Mouse (Mus musculus): ENCODE measurements around the gene Fam189a2. TPM values are rescaled to one million over a fixed set of nuclear protein-coding genes. Genes with fewer than 3 reads are reported as not detected.

Fam189a2 gene
- polyA plus RNA-seq, 1 experiment from 2014 or later = 6.0 TPM

GRCm38 (mm10) chr19:24032654-24033236, 1.9 kb upstream of the Fam189a2 start:
- no peak overlapping the region for H3K9ac ChIP-seq (ENCODE audit: low read length)
- H3K36me3 ChIP-seq (ENCODE audit: control insufficient read depth, insufficient read depth) = peaks cover 3% of the 10 kb centered on the region
- peaks cover 17% of the 10 kb centered on the region for H3K4me1 ChIP-seq (ENCODE audit: control insufficient read depth, insufficient read depth, low read length)
- ATAC-seq (replicated peaks; ENCODE audit: extremely low read depth, insufficient read depth, low FRiP score) = no peak
- H3K27me3 ChIP-seq (ENCODE audit: control insufficient read depth, insufficient read depth, low read length) = no peaks in the 10 kb centered on the region
- no peak overlapping the region for H3K27ac ChIP-seq (ENCODE audit: low read length)
- H3K4me3 ChIP-seq (ENCODE audit: low read length) = no peak overlapping the region
- 54% methylated on average over 5 of the region's 5 CpGs for WGBS
- H3K4me2 ChIP-seq (ENCODE audit: low read depth, low read length) = no peak overlapping the region
- H3K9me3 ChIP-seq (replicated peaks; ENCODE audit: control insufficient read depth, low read length) = 0 out of 2 replicates have a peak, but pooled peaks cover 2% of the 10 kb centered on the region

GRCm38 (mm10) chr19:24030511-24030870, 328 bp downstream of the Fam189a2 start:
- ATAC-seq (replicated peaks; ENCODE audit: extremely low read depth, insufficient read depth, low FRiP score) = peak; percentile 64
- peak overlapping the region; percentile 92 for H3K27ac ChIP-seq (ENCODE audit: low read length)
- no peaks in the 10 kb centered on the region for H3K27me3 ChIP-seq (ENCODE audit: control insufficient read depth, insufficient read depth, low read length)
- under 1% methylated on average over 33 of the region's 49 CpGs for WGBS
- H3K36me3 ChIP-seq (ENCODE audit: control insufficient read depth, insufficient read depth) = no peaks in the 10 kb centered on the region
- H3K4me2 ChIP-seq (ENCODE audit: low read depth, low read length) = peak overlapping the region; percentile 82
- peak overlapping the region; percentile 83 for H3K9ac ChIP-seq (ENCODE audit: low read length)
- H3K9me3 ChIP-seq (replicated peaks; ENCODE audit: control insufficient read depth, low read length) = no peaks in the 10 kb centered on the region
- H3K4me1 ChIP-seq (ENCODE audit: control insufficient read depth, insufficient read depth, low read length) = peaks cover 17% of the 10 kb centered on the region
- peak overlapping the region; percentile 66 for H3K4me3 ChIP-seq (ENCODE audit: low read length)

GRCm38 (mm10) chr19:24029616-24030510, 956 bp downstream of the Fam189a2 start:
- H3K36me3 ChIP-seq (ENCODE audit: control insufficient read depth, insufficient read depth) = no peaks in the 10 kb centered on the region
- peak overlapping the region; percentile 66 for H3K4me3 ChIP-seq (ENCODE audit: low read length)
- peaks cover 23% of the 10 kb centered on the region for H3K4me1 ChIP-seq (ENCODE audit: control insufficient read depth, insufficient read depth, low read length)

GRCm38 (mm10) chr19:24025876-24026275, 4.9 kb downstream of the Fam189a2 start:
- Histone ChIP-seq H3K36me3 (ENCODE audit: control insufficient read depth, insufficient read depth) (0 out of 2 replicates have a peak, but pooled peaks cover 2% of the 10 kb centered on the region), H3K27ac (ENCODE audit: low read length) (no peak overlapping the region), H3K9me3 (replicated peaks; ENCODE audit: control insufficient read depth, low read length) (no peaks in the 10 kb centered on the region), H3K9ac (ENCODE audit: low read length) (no peak overlapping the region), H3K4me3 (ENCODE audit: low read length) (no peak overlapping the region), H3K4me1 (ENCODE audit: control insufficient read depth, insufficient read depth, low read length) (peaks cover 40% of the 10 kb centered on the region), H3K27me3 (ENCODE audit: control insufficient read depth, insufficient read depth, low read length) (no peaks in the 10 kb centered on the region), H3K4me2 (ENCODE audit: low read depth, low read length) (no peak overlapping the region)
- no peak for ATAC-seq (replicated peaks; ENCODE audit: extremely low read depth, insufficient read depth, low FRiP score)
- 75% methylated on average over 5 of the region's 5 CpGs for WGBS

More at GRCm38 (mm10) chr19:24029616-24030510, 956 bp downstream of the Fam189a2 start:
- H3K27me3 ChIP-seq (ENCODE audit: control insufficient read depth, insufficient read depth, low read length) = no peaks in the 10 kb centered on the region
- whole genome bisulfite sequencing = 10% methylated on average over 20 of the region's 20 CpGs
- peak overlapping the region; percentile 92 for H3K27ac ChIP-seq (ENCODE audit: low read length)
- ATAC-seq (replicated peaks; ENCODE audit: extremely low read depth, insufficient read depth, low FRiP score) = no peak
- no peaks in the 10 kb centered on the region for H3K9me3 ChIP-seq (replicated peaks; ENCODE audit: control insufficient read depth, low read length)
- peak overlapping the region; percentile 83 for H3K9ac ChIP-seq (ENCODE audit: low read length)
- H3K4me2 ChIP-seq (ENCODE audit: low read depth, low read length) = peak overlapping the region; percentile 82

- H3K4me2 ChIP-seq (ENCODE audit: low read depth, low read length) = no peak overlapping the region
- peak; percentile 77 for ATAC-seq (replicated peaks; ENCODE audit: extremely low read depth, insufficient read depth, low FRiP score)
- no peaks in the 10 kb centered on the region for H3K9me3 ChIP-seq (replicated peaks; ENCODE audit: control insufficient read depth, low read length)
- H3K4me3 ChIP-seq (ENCODE audit: low read length) = no peak overlapping the region
- H3K36me3 ChIP-seq (ENCODE audit: control insufficient read depth, insufficient read depth) = 0 out of 2 replicates have a peak, but pooled peaks cover 2% of the 10 kb centered on the region
- H3K27ac ChIP-seq (ENCODE audit: low read length) = peak overlapping the region; percentile 89
- H3K4me1 ChIP-seq (ENCODE audit: control insufficient read depth, insufficient read depth, low read length) = peaks cover 40% of the 10 kb centered on the region
- WGBS = 47% methylated on average over 1 of the region's 1 CpGs
- 0 out of 2 replicates have a peak overlapping the region, but pooled peaks have one; percentile 28 for H3K9ac ChIP-seq (ENCODE audit: low read length)
- no peaks in the 10 kb centered on the region for H3K27me3 ChIP-seq (ENCODE audit: control insufficient read depth, insufficient read depth, low read length)
These were observed 6.2 kb downstream of the Fam189a2 start for GRCm38 (mm10) chr19:24024667-24025066.

GRCm38 (mm10) chr19:24024131-24024530, 6.7 kb downstream of the Fam189a2 start:
- Histone ChIP-seq H3K4me1 (ENCODE audit: control insufficient read depth, insufficient read depth, low read length) (peaks cover 37% of the 10 kb centered on the region), H3K36me3 (ENCODE audit: control insufficient read depth, insufficient read depth) (0 out of 2 replicates have a peak, but pooled peaks cover 2% of the 10 kb centered on the region), H3K4me2 (ENCODE audit: low read depth, low read length) (no peak overlapping the region), H3K27me3 (ENCODE audit: control insufficient read depth, insufficient read depth, low read length) (no peaks in the 10 kb centered on the region), H3K9me3 (replicated peaks; ENCODE audit: control insufficient read depth, low read length) (no peaks in the 10 kb centered on the region), H3K9ac (ENCODE audit: low read length) (no peak overlapping the region), H3K27ac (ENCODE audit: low read length) (peak overlapping the region; percentile 89), H3K4me3 (ENCODE audit: low read length) (no peak overlapping the region)
- ATAC-seq (replicated peaks; ENCODE audit: extremely low read depth, insufficient read depth, low FRiP score) = no peak
- WGBS = 47% methylated on average over 9 of the region's 9 CpGs

GRCm38 (mm10) chr19:24023351-24023750, 7.5 kb downstream of the Fam189a2 start:
- Histone ChIP-seq H3K9ac (ENCODE audit: low read length) (no peak overlapping the region), H3K4me1 (ENCODE audit: control insufficient read depth, insufficient read depth, low read length) (peaks cover 34% of the 10 kb centered on the region), H3K27ac (ENCODE audit: low read length) (peak overlapping the region; percentile 89; the same call in 1 of the 2 replicates), H3K27me3 (ENCODE audit: control insufficient read depth, insufficient read depth, low read length) (no peaks in the 10 kb centered on the region), H3K9me3 (replicated peaks; ENCODE audit: control insufficient read depth, low read length) (no peaks in the 10 kb centered on the region), H3K4me2 (ENCODE audit: low read depth, low read length) (no peak overlapping the region), H3K36me3 (ENCODE audit: control insufficient read depth, insufficient read depth) (0 out of 2 replicates have a peak, but pooled peaks cover 4% of the 10 kb centered on the region), H3K4me3 (ENCODE audit: low read length) (no peak overlapping the region)
- WGBS = 80% methylated on average over 7 of the region's 7 CpGs
- ATAC-seq (replicated peaks; ENCODE audit: extremely low read depth, insufficient read depth, low FRiP score) = no peak

GRCm38 (mm10) chr19:24022771-24023170, 8.0 kb downstream of the Fam189a2 start:
- peaks cover 35% of the 10 kb centered on the region for H3K4me1 ChIP-seq (ENCODE audit: control insufficient read depth, insufficient read depth, low read length)
- H3K4me2 ChIP-seq (ENCODE audit: low read depth, low read length) = no peak overlapping the region
- 0 out of 2 replicates have a peak, but pooled peaks cover 4% of the 10 kb centered on the region for H3K36me3 ChIP-seq (ENCODE audit: control insufficient read depth, insufficient read depth)
- H3K9me3 ChIP-seq (replicated peaks; ENCODE audit: control insufficient read depth, low read length) = no peaks in the 10 kb centered on the region
- H3K27ac ChIP-seq (ENCODE audit: low read length) = no peak overlapping the region
- H3K9ac ChIP-seq (ENCODE audit: low read length) = no peak overlapping the region
- WGBS = 64% methylated on average over 3 of the region's 3 CpGs
- no peak overlapping the region for H3K4me3 ChIP-seq (ENCODE audit: low read length)
- no peak for ATAC-seq (replicated peaks; ENCODE audit: extremely low read depth, insufficient read depth, low FRiP score)
- H3K27me3 ChIP-seq (ENCODE audit: control insufficient read depth, insufficient read depth, low read length) = no peaks in the 10 kb centered on the region

GRCm38 (mm10) chr19:24022301-24022700, 8.5 kb downstream of the Fam189a2 start:
- H3K36me3 ChIP-seq (ENCODE audit: control insufficient read depth, insufficient read depth) = 0 out of 2 replicates have a peak, but pooled peaks cover 4% of the 10 kb centered on the region
- no peaks in the 10 kb centered on the region for H3K27me3 ChIP-seq (ENCODE audit: control insufficient read depth, insufficient read depth, low read length)
- H3K4me3 ChIP-seq (ENCODE audit: low read length) = no peak overlapping the region
- H3K4me2 ChIP-seq (ENCODE audit: low read depth, low read length) = no peak overlapping the region
- peaks cover 39% of the 10 kb centered on the region for H3K4me1 ChIP-seq (ENCODE audit: control insufficient read depth, insufficient read depth, low read length)
- no peak overlapping the region for H3K9ac ChIP-seq (ENCODE audit: low read length)
- H3K9me3 ChIP-seq (replicated peaks; ENCODE audit: control insufficient read depth, low read length) = no peaks in the 10 kb centered on the region
- ATAC-seq (replicated peaks; ENCODE audit: extremely low read depth, insufficient read depth, low FRiP score) = no peak
- WGBS = 77% methylated on average over 6 of the region's 6 CpGs
- H3K27ac ChIP-seq (ENCODE audit: low read length) = no peak overlapping the region

Data from heart, embryonic 16.5 days (tissue).